8 mouse cellular contexts compared by ENCODE assay signal in the genomic region with DNA sequence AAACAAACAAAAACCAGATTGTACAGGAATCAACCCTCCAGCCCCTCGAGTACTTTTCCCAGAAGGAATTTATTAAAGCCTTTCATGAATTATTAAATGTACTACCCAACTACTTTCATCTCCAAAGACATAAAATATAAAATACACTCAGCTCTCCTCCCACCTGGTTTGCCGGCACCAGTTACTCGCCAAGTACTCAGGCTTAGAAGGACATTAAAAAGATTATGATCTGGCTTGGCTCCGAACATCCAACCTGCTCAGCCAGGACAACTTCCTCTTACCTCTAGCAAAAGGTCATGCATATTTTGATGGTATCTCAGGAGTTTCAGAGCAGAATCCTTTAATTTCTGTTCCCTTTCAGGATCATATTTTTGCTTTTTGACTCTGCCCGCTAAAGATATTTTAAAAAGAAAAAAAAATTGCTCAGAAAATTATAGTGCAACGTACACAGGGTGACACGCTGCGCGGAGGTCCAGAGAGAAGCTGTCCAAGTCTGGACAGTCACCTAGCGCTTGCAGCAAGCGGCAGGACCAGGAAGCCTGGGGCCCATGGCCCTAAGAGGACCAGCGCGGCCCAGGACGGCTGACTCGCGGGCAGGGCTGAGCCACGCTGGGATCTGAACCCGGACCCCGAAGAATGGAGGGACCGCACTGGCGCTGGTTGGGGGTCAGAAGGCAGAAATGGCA. TPM values are rescaled to one million over a fixed set of nuclear protein-coding genes. Genes with fewer than 3 reads are reported as not detected.
DNase-seq lines count a peak whose midpoint lies in the region; ATAC-seq and TF ChIP-seq lines count a peak whose summit lies in the region.

No protein-coding gene starts in this region.

- no peaks in the 10 kb centered on the region for H3K36me3 ChIP-seq in lung, postnatal 0 days (ENCODE audit: insufficient read depth, low read length)
- H3K36me3 ChIP-seq in limb, embryonic 12.5 days, result peaks cover 5% of the 10 kb centered on the region; the same call in 1 of the 2 replicates

- TF ChIP-seq EP300 in lung, postnatal 0 days (IDR thresholded peaks at IDR 0.05), result no peak

- H3K9ac ChIP-seq in lung, postnatal 0 days (replicated peaks; ENCODE audit: low read depth), result no peak overlapping the region
- peak overlapping the region; percentile 68 for H3K9ac ChIP-seq in limb, embryonic 12.5 days (replicated peaks)

- TF ChIP-seq POLR2A in olfactory bulb, adult 2 months (IDR thresholded peaks at IDR 0.05; ENCODE audit: insufficient read depth, low read depth, low read length), result no peak

- no peaks in the 10 kb centered on the region for H3K27me3 ChIP-seq in lung, postnatal 0 days (replicated peaks; ENCODE audit: insufficient read depth, low read length)
- H3K27me3 ChIP-seq in limb, embryonic 12.5 days, result no peaks in the 10 kb centered on the region

- H3K9me3 ChIP-seq in lung, postnatal 0 days (ENCODE audit: low read length), result no peaks in the 10 kb centered on the region
- H3K9me3 ChIP-seq in limb, embryonic 12.5 days, result no peaks in the 10 kb centered on the region

- H3K27ac ChIP-seq in lung, postnatal 0 days (ENCODE audit: low read length), result no peak overlapping the region
- no peak overlapping the region for H3K27ac ChIP-seq in limb, embryonic 12.5 days
- no peak overlapping the region for H3K27ac ChIP-seq in olfactory bulb, adult 2 months (ENCODE audit: insufficient read depth, low read depth, low read length)

- peak; percentile 73 for ATAC-seq in lung, postnatal 0 days
- ATAC-seq in erythroid progenitor cell, adult 5-6 weeks (replicated peaks; ENCODE audit: low FRiP score, poor library complexity, severe bottlenecking), result peak; percentile 75
- peak; percentile 77 for ATAC-seq in limb, embryonic 12.5 days (ENCODE audit: insufficient number of reproducible peaks, insufficient read depth, low FRiP score, low TSS enrichment, low read depth)

- DNase-seq in lung, postnatal 0 days (ENCODE audit: low spot score), result no peak
- no peak for DNase-seq in lung, postnatal 14 days
- DNase-seq in left cerebral cortex, postnatal 4 days, result no peak
- DNase-seq in layer of hippocampus, postnatal 14 days (ENCODE audit: low spot score in 2 of 2), result no peak
- DNase-seq in cerebellum, adult 18-20 months, result no peak

- TF ChIP-seq CTCF in lung, postnatal 0 days (IDR thresholded peaks at IDR 0.05), result no peak
- peak; percentile 73; the same call in 1 of the 2 replicates for TF ChIP-seq CTCF in olfactory bulb, adult 2 months (IDR thresholded peaks at IDR 0.05; ENCODE audit: insufficient read depth, low read depth, low read length)

- H3K4me3 ChIP-seq in lung, postnatal 0 days (ENCODE audit: low read depth, low read length), result peak overlapping the region; percentile 37
- H3K4me3 ChIP-seq in limb, embryonic 12.5 days (replicated peaks), result peak overlapping the region; percentile 66
- H3K4me3 ChIP-seq in olfactory bulb, adult 2 months (ENCODE audit: insufficient read depth, low read depth, low read length), result peak overlapping the region; percentile 52

- peaks cover 8% of the 10 kb centered on the region; the same call in 1 of the 2 replicates for H3K4me1 ChIP-seq in lung, postnatal 0 days (ENCODE audit: insufficient read depth, low read depth, low read length)
- peaks cover 14% of the 10 kb centered on the region for H3K4me1 ChIP-seq in limb, embryonic 12.5 days (replicated peaks)
- peaks cover 6% of the 10 kb centered on the region for H3K4me1 ChIP-seq in olfactory bulb, adult 2 months (ENCODE audit: control insufficient read depth, insufficient read depth, low read length)

- H3K4me2 ChIP-seq in lung, postnatal 0 days (replicated peaks; ENCODE audit: low read depth, low read length), result peak overlapping the region; percentile 73
- H3K4me2 ChIP-seq in limb, embryonic 12.5 days, result peak overlapping the region; percentile 80

- intact Hi-C loops in left cerebral cortex, postnatal 4 days (cut with DNase I), result no loop called here

- WGBS in lung, postnatal 0 days, result 4% methylated on average over 21 of the region's 21 CpGs
- 4% methylated on average over 21 of the region's 21 CpGs for WGBS in limb, embryonic 12.5 days
- 6% methylated on average over 21 of the region's 21 CpGs for WGBS in olfactory bulb, adult 2 months

RNA-seq across cellular contexts. Expression of a gene that starts 0.5 kb away (rescaled TPM):
- 4.5 and 6.0 TPM in 2 replicates for polyA plus RNA-seq in lung, postnatal 0 days (2015; fragmentation: Nextera tagmentation; extraction: Ambion mirVana)
- 47.9 and 75.0 TPM in 2 replicates for total RNA-seq in erythroid progenitor cell, adult 5-6 weeks (2015; ENCODE audit: low replicate concordance)
- 31.5 and 34.1 TPM in 2 replicates for total RNA-seq in erythroid progenitor cell, adult 5-6 weeks (2017; ENCODE audit: low replicate concordance)
- polyA plus RNA-seq in limb, embryonic 12.5 days (2016; fragmentation: Nextera tagmentation; extraction: Ambion mirVana), result 37.0 and 40.0 TPM in 2 replicates
- not detected in 2 replicates for polyA plus RNA-seq in olfactory bulb, adult 2 months (2012; ENCODE audit: insufficient read depth, insufficient read length, low replicate concordance, missing spikeins)
- total RNA-seq in left cerebral cortex, postnatal 4 days (2021), result 10 to 100 TPM in 1 of 2 experiments, 1 to 10 TPM in 1; 9.1 to 10.7 TPM
- 1 to 10 TPM; 2.6 to 5.3 TPM for total RNA-seq in layer of hippocampus, postnatal 14 days (2021)

RNA-seq across cellular contexts. Expression of a gene that starts 14.6 kb away (rescaled TPM):
- 1.6 and 2.0 TPM in 2 replicates for polyA plus RNA-seq in lung, postnatal 0 days (2015; fragmentation: Nextera tagmentation; extraction: Ambion mirVana)
- not detected in 2 replicates for total RNA-seq in erythroid progenitor cell, adult 5-6 weeks (2015; ENCODE audit: low replicate concordance)
- not detected in 2 replicates for total RNA-seq in erythroid progenitor cell, adult 5-6 weeks (2017; ENCODE audit: low replicate concordance)
- 1.4 and 1.8 TPM in 2 replicates for polyA plus RNA-seq in limb, embryonic 12.5 days (2016; fragmentation: Nextera tagmentation; extraction: Ambion mirVana)
- not detected in 2 replicates for polyA plus RNA-seq in olfactory bulb, adult 2 months (2012; ENCODE audit: insufficient read depth, insufficient read length, low replicate concordance, missing spikeins)
- total RNA-seq in left cerebral cortex, postnatal 4 days (2021), result 10 to 100 TPM; 25.4 to 27.0 TPM
- 10 to 100 TPM; 15.4 to 15.6 TPM for total RNA-seq in layer of hippocampus, postnatal 14 days (2021)

RNA-seq across cellular contexts. Expression of a gene that starts 55.6 kb away (rescaled TPM):
- 133 and 144 TPM in 2 replicates for polyA plus RNA-seq in lung, postnatal 0 days (2015; fragmentation: Nextera tagmentation; extraction: Ambion mirVana)
- 36.4 and 48.6 TPM in 2 replicates for total RNA-seq in erythroid progenitor cell, adult 5-6 weeks (2015; ENCODE audit: low replicate concordance)
- 27.2 and 70.3 TPM in 2 replicates for total RNA-seq in erythroid progenitor cell, adult 5-6 weeks (2017; ENCODE audit: low replicate concordance)
- 149 and 151 TPM in 2 replicates for polyA plus RNA-seq in limb, embryonic 12.5 days (2016; fragmentation: Nextera tagmentation; extraction: Ambion mirVana)
- 373 and 551 TPM in 2 replicates for polyA plus RNA-seq in olfactory bulb, adult 2 months (2012; ENCODE audit: insufficient read depth, insufficient read length, low replicate concordance, missing spikeins)
- 100 to 1,000 TPM; 334 to 346 TPM for total RNA-seq in left cerebral cortex, postnatal 4 days (2021)
- total RNA-seq in layer of hippocampus, postnatal 14 days (2021), result 100 to 1,000 TPM; 490 to 516 TPM

Comparison
In these comparisons a context has a peak if more than half of its experiments do, and no peak if none do; other contexts are left out.
1. RNA of a gene that starts 14.6 kb away (total RNA-seq): 25.4 to 27.0 TPM in left cerebral cortex, postnatal 4 days and 15.4 to 15.6 TPM in layer of hippocampus, postnatal 14 days; not detected in erythroid progenitor cell, adult 5-6 weeks; every median in the first group is over 10 times any median in the second.
2. RNA of a gene that starts 55.6 kb away (total RNA-seq): 490 to 516 TPM in layer of hippocampus, postnatal 14 days and 334 to 346 TPM in left cerebral cortex, postnatal 4 days; 27.2 to 70.3 TPM in erythroid progenitor cell, adult 5-6 weeks; every median in the first group is over 4 times any median in the second.
3. Peak in every context shown above with its lines, with median percentiles within 50 percentile points of each other: ATAC-seq and H3K4me3 ChIP-seq.